Mouse (Mus musculus): ENCODE measurements around the gene Tspan18.

GRCm38 (mm10) chr2:93250611-93251010, 83.7 kb downstream of the Tspan18 start:
- TF ChIP-seq POLR2A (IDR thresholded peaks at IDR 0.05; ENCODE audit: borderline replicate concordance, extremely low read depth, low read depth, low read length), result no peak
- TF ChIP-seq CTCF (IDR thresholded peaks at IDR 0.05; ENCODE audit: insufficient read depth, low read length), result no peak

Measured in lung, adult 2 months (tissue).